Mouse (Mus musculus): ENCODE results near the gene Grid2ip. TPM values are rescaled to one million over a fixed set of nuclear protein-coding genes. Genes with fewer than 3 reads are reported as not detected.

Gene Grid2ip
- total and polyA plus RNA-seq, 3 experiments = not detected

DNA sequence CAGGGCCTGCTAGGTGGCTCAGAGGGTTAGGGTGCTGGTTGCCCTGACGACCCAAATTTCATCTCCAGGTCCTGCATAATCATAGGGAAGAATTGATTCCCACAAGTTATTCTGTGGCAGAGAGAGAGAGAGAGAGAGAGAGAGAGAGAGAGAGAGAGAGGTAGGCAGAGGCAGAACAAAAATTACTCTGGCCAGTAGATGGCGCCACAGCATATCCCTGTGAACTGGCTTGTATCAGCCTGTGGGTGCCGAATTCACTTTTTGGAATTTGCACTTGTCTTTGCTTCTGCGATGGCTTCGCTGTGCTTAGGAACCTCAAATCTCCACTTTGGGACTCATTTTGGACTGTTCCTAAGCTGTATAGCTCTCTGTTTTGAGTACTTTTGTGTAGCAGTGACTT lies 23.3 kb upstream of the Grid2ip start:
- intact Hi-C loops (cut with DNase I) = loop anchor here (5.0 kb wide), 3 partner anchors 68 to 213 kb away; partner anchors contain the start of gene Kdelr2
- no peaks in the 10 kb centered on the region; the same call in 1 of the 2 replicates for H3K4me1 ChIP-seq (ENCODE audit: control insufficient read depth, insufficient read depth, low read length)
- H3K79me2 ChIP-seq (replicated peaks; ENCODE audit: control insufficient read depth, insufficient read depth, low read length) = no peaks in the 10 kb centered on the region
- DNase-seq = peak; percentile 56 to 74
- no peaks in the 10 kb centered on the region for H3K36me3 ChIP-seq (ENCODE audit: control insufficient read depth, insufficient read depth, low read length)
- no peak overlapping the region for H3K27ac ChIP-seq
- H3K4me3 ChIP-seq = no peak overlapping the region
- peak overlapping the region; percentile 56 for H3K9ac ChIP-seq (ENCODE audit: low read depth, low read length)
- WGBS = 7% methylated on average over 5 of the region's 5 CpGs
- TF ChIP-seq CTCF (IDR thresholded peaks at IDR 0.05) (peak; percentile 82), POLR2A (IDR thresholded peaks at IDR 0.05; ENCODE audit: insufficient read depth, low read depth, low read length) (no peak), EP300 (IDR thresholded peaks at IDR 0.05; ENCODE audit: insufficient read depth, low read depth, low read length) (no peak)
- no peaks in the 10 kb centered on the region for H3K27me3 ChIP-seq (ENCODE audit: control insufficient read depth, insufficient read depth, low read length)

DNA sequence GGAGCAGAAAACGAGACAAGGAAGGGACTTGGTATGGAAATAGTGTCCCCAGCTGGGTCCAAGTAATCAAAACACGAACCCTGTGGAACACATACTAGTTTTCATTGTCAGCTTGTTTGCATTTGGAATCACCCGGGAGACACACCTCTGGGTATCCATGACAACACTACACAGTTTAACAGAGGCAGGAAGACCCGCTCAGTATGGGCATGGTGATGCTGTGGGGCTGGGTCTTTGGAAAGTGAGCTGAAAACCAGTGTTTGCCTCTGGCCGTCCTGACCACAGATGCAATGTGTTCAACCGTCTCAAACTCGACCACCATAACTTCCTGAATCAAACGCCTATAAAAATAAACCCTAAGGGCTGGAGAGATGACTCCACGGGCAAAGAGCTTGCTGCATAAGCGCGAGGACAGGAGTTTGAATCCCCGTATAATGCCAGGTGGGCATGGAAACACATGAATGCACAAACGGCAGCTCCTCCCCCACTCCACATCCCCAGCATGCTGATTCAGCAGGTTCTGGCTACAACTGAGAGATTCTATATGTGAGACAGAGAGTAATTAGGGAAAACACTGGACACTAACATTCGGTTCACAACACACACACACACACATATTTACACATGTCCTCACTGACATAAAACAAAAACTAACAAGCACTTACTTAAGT lies 22.6 kb upstream of the Grid2ip start:
- intact Hi-C loops (cut with DNase I) = loop anchor here (5.0 kb wide), 3 partner anchors 68 to 213 kb away; partner anchors contain the start of gene Kdelr2
- 58% methylated on average over 14 of the region's 14 CpGs for WGBS
- no peaks in the 10 kb centered on the region; the same call in 1 of the 2 replicates for H3K4me1 ChIP-seq (ENCODE audit: control insufficient read depth, insufficient read depth, low read length)
- H3K4me3 ChIP-seq = no peak overlapping the region
- H3K9ac ChIP-seq (ENCODE audit: low read depth, low read length) = no peak overlapping the region; the same call in 1 of the 2 replicates
- H3K36me3 ChIP-seq (ENCODE audit: control insufficient read depth, insufficient read depth, low read length) = no peaks in the 10 kb centered on the region
- no peak for TF ChIP-seq CTCF (IDR thresholded peaks at IDR 0.05)
- no peak for TF ChIP-seq POLR2A (IDR thresholded peaks at IDR 0.05; ENCODE audit: insufficient read depth, low read depth, low read length)
- no peak for TF ChIP-seq EP300 (IDR thresholded peaks at IDR 0.05; ENCODE audit: insufficient read depth, low read depth, low read length)
- no peak overlapping the region for H3K27ac ChIP-seq
- H3K27me3 ChIP-seq (ENCODE audit: control insufficient read depth, insufficient read depth, low read length) = no peaks in the 10 kb centered on the region
- no peaks in the 10 kb centered on the region for H3K79me2 ChIP-seq (replicated peaks; ENCODE audit: control insufficient read depth, insufficient read depth, low read length)
- DNase-seq = no peak

DNA sequence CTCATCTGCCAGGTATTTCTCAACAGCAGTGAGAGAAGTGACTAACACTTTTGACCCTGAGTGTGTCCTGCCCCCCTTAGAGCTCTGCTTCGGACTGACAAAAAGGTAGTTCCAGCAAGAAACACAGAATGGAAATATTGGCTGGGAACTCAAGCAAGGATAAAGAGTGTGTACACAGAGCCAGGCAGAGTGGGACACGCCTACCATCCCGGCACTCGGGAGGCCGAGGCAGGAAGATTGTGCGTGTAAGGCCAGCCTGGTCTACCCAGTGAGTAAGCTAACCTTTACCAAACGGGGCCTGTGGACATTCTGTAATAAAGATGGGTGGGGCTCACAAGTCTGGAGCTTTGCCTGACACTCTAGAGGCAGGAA lies 22.1 kb upstream of the Grid2ip start:
- no peak overlapping the region for H3K9ac ChIP-seq (ENCODE audit: low read depth, low read length)
- no peaks in the 10 kb centered on the region for H3K36me3 ChIP-seq (ENCODE audit: control insufficient read depth, insufficient read depth, low read length)
- WGBS = 48% methylated on average over 7 of the region's 7 CpGs
- H3K4me1 ChIP-seq (ENCODE audit: control insufficient read depth, insufficient read depth, low read length) = no peaks in the 10 kb centered on the region
- H3K27me3 ChIP-seq (ENCODE audit: control insufficient read depth, insufficient read depth, low read length) = no peaks in the 10 kb centered on the region
- TF ChIP-seq POLR2A (IDR thresholded peaks at IDR 0.05; ENCODE audit: insufficient read depth, low read depth, low read length) (no peak), EP300 (IDR thresholded peaks at IDR 0.05; ENCODE audit: insufficient read depth, low read depth, low read length) (no peak), CTCF (IDR thresholded peaks at IDR 0.05) (no peak)
- H3K79me2 ChIP-seq (replicated peaks; ENCODE audit: control insufficient read depth, insufficient read depth, low read length) = no peaks in the 10 kb centered on the region
- no peak overlapping the region for H3K4me3 ChIP-seq
- H3K27ac ChIP-seq = no peak overlapping the region
- intact Hi-C loops (cut with DNase I) = no loop called here
- DNase-seq = no peak

DNA sequence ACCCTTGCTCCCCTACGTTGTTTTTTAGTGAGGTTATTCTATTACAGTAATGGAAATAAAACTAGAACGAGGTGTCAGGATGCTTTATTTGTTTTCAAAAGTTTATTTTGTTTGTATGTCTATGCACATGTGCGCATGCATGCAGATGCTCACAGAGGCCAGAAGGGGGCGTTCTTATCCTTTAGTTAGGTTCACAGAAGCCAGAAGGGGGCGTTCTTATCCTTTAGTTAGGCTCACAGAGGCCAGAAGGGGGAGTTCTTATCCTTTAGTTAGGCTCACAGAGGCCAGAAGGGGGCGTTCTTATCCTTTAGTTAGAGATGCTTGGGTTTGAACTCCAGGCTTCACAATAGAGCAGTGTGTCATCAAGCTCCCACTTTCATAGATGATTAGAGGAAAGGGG lies 20.6 kb upstream of the Grid2ip start:
- no peaks in the 10 kb centered on the region for H3K27me3 ChIP-seq (ENCODE audit: control insufficient read depth, insufficient read depth, low read length)
- no peak overlapping the region for H3K9ac ChIP-seq (ENCODE audit: low read depth, low read length)
- no peak overlapping the region for H3K4me3 ChIP-seq
- TF ChIP-seq CTCF (IDR thresholded peaks at IDR 0.05) (0 out of 2 replicates have a peak, but pooled peaks have one; percentile 12), POLR2A (IDR thresholded peaks at IDR 0.05; ENCODE audit: insufficient read depth, low read depth, low read length) (no peak), EP300 (IDR thresholded peaks at IDR 0.05; ENCODE audit: insufficient read depth, low read depth, low read length) (no peak)
- DNase-seq = no peak
- no peaks in the 10 kb centered on the region for H3K4me1 ChIP-seq (ENCODE audit: control insufficient read depth, insufficient read depth, low read length)
- H3K27ac ChIP-seq = no peak overlapping the region
- H3K36me3 ChIP-seq (ENCODE audit: control insufficient read depth, insufficient read depth, low read length) = no peaks in the 10 kb centered on the region
- WGBS = 61% methylated on average over 6 of the region's 6 CpGs
- H3K79me2 ChIP-seq (replicated peaks; ENCODE audit: control insufficient read depth, insufficient read depth, low read length) = no peaks in the 10 kb centered on the region
- intact Hi-C loops (cut with DNase I) = no loop called here

DNA sequence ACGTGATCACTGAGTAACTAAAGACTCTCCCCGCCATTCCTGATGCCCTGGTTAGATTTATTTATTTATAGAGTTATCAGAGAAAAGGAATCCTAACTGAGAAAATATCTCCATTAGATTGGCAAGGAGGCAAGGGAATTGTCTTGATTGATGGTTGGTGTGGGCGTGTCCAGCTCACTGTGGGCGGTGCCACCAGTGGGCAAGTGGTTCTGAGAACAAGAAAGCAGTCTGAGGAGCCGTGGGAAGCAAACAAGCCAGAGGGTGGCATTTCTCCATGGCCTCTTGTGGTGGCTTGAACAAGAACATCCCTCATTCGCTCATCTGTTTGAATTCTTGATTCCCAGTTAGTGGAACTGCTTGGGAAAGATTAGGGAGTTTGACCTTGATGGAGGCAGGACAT lies 17.5 kb upstream of the Grid2ip start:
- Histone ChIP-seq H3K79me2 (replicated peaks; ENCODE audit: control insufficient read depth, insufficient read depth, low read length) (no peaks in the 10 kb centered on the region), H3K27ac (no peak overlapping the region), H3K27me3 (ENCODE audit: control insufficient read depth, insufficient read depth, low read length) (no peaks in the 10 kb centered on the region), H3K36me3 (ENCODE audit: control insufficient read depth, insufficient read depth, low read length) (no peaks in the 10 kb centered on the region), H3K9ac (ENCODE audit: low read depth, low read length) (no peak overlapping the region), H3K4me3 (no peak overlapping the region), H3K4me1 (ENCODE audit: control insufficient read depth, insufficient read depth, low read length) (no peaks in the 10 kb centered on the region)
- intact Hi-C loops (cut with DNase I) = no loop called here
- DNase-seq = no peak
- WGBS = 53% methylated on average over 6 of the region's 6 CpGs
- TF ChIP-seq EP300 (IDR thresholded peaks at IDR 0.05; ENCODE audit: insufficient read depth, low read depth, low read length) (no peak), CTCF (IDR thresholded peaks at IDR 0.05) (no peak), POLR2A (IDR thresholded peaks at IDR 0.05; ENCODE audit: insufficient read depth, low read depth, low read length) (no peak)

DNA sequence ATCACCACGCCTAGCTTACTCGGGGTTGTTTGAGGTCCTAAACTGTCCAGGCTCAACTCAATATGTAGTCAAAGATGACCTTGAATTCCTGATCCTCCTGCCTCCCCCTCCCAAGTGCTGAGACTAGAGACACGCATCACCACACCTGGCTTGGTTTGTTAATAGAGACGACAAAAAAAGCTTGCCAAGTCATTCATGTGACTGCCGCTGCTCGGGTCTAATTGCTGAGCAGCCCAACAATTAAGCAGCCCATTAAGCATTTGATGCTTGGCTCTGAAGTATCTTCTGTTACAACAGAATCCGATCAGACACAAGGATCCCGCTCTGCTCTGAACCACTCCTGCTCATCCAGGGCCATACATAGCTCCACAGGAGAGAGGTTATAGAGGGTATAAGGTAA lies 10.8 kb upstream of the Grid2ip start:
- Histone ChIP-seq H3K4me1 (ENCODE audit: control insufficient read depth, insufficient read depth, low read length) (no peaks in the 10 kb centered on the region), H3K36me3 (ENCODE audit: control insufficient read depth, insufficient read depth, low read length) (no peaks in the 10 kb centered on the region), H3K79me2 (replicated peaks; ENCODE audit: control insufficient read depth, insufficient read depth, low read length) (no peaks in the 10 kb centered on the region), H3K4me3 (no peak overlapping the region), H3K27me3 (ENCODE audit: control insufficient read depth, insufficient read depth, low read length) (no peaks in the 10 kb centered on the region), H3K27ac (no peak overlapping the region), H3K9ac (ENCODE audit: low read depth, low read length) (no peak overlapping the region)
- intact Hi-C loops (cut with DNase I) = no loop called here
- WGBS = 78% methylated on average over 8 of the region's 8 CpGs
- no peak for TF ChIP-seq POLR2A (IDR thresholded peaks at IDR 0.05; ENCODE audit: insufficient read depth, low read depth, low read length)
- no peak for TF ChIP-seq EP300 (IDR thresholded peaks at IDR 0.05; ENCODE audit: insufficient read depth, low read depth, low read length)
- no peak for TF ChIP-seq CTCF (IDR thresholded peaks at IDR 0.05)
- DNase-seq = no peak
